Mouse (Mus musculus): ENCODE results near the gene Vps8. TPM values are rescaled to one million over a fixed set of nuclear protein-coding genes. Genes with fewer than 3 reads are reported as not detected.

Vps8 gene
- polyA plus RNA-seq, 1 experiment = 14.3 TPM

DNA sequence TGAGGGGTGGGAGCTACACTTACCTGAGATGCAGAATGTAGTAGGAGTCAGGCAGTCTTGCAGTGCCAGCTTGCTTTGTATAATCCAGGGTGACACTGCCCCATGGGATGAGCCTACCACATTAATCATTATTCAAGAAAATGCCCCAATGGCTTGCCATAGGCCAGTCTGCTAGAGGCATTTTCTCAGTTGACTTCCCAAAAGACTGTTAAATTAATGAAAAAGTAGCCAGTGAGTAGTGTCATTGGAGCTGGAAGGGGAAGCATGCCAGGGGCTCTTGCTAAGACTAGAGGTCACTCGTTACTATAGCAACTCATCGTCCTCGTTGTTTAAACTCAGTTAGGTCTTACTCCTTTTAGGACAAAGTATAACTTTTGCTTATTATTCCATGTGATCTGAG is 130.6 kb downstream of the Vps8 start:
- DNase-seq (ENCODE audit: low spot score) = no peak

- no peak for DNase-seq (ENCODE audit: low spot score)
Measured at GRCm38 (mm10) chr16:21562625-21563300, 139.8 kb downstream of the Vps8 start.

GRCm38 (mm10) chr16:21563322-21563721 is 140.4 kb downstream of the Vps8 start:
- DNase-seq (ENCODE audit: low spot score) = no peak

DNA sequence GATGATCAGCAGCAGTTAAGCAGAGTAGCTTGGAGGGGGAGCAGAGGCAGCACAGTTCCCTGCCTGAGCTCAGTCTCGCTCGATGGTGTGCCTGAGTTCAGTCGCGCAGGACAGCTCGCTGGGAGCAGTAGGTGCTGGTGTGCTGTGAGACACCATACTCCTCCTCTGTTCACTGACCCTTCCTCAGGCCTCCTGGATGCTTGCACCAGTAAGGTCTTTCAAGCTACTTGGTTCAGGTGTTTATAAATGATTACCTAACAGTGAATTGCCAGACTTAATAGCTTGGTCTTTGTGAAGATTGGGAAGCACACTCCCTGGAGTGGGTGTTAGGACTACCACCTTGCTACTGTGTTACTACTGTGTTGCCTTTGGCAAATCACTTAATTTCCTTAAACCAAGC is 144.2 kb downstream of the Vps8 start:
- no peak for DNase-seq (ENCODE audit: low spot score)

DNA sequence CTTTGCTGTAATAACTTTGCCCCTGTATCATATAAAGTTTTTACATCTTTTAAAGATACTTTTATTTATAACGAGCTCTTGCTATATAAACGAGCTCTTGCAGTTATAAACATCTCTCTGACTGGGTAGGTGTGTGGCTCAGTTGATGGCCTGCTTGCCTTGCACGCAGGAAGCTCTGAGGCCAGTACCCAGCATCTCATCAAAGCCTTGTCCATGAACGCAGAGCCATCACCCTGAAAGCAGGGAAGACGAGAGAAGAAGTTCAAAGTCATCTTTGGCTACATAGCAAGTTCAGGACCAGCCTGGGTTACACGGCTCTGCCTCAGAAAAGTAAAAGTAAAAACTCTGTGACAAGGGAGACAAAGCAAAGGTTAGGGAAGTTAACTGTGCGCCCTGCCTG is 147.0 kb downstream of the Vps8 start:
- DNase-seq (ENCODE audit: low spot score) = no peak

DNA sequence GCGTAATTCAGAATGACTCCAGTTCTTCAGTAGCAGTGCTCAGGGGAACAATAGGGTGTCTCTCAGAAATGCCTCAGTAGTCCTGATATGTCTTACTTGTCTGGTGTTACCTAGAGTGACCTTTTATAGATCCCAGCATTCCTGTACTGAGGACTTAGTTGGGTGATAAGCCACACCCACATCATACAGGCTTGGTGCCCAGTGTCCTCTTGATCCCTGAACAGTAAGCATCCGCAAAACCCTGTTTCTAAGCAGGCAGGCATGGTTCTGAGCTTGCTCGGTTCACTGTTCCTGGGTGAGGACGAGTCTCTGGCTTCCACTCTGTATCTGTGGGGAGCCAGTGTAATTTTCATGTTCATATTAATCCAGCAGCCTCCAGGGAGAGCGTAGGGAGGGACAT is 147.9 kb downstream of the Vps8 start:
- no peak for DNase-seq (ENCODE audit: low spot score)

GRCm38 (mm10) chr16:21576000-21576420 is 153.1 kb downstream of the Vps8 start:
- no peak for DNase-seq (ENCODE audit: low spot score)

GRCm38 (mm10) chr16:21589110-21589509 is 166.2 kb downstream of the Vps8 start:
- no peak for DNase-seq (ENCODE audit: low spot score)

- no peak for DNase-seq (ENCODE audit: low spot score)
Measured at GRCm38 (mm10) chr16:21590806-21591205, 167.9 kb downstream of the Vps8 start.

- no peak for DNase-seq (ENCODE audit: low spot score)
Measured at GRCm38 (mm10) chr16:21591511-21591910, 168.6 kb downstream of the Vps8 start.

- DNase-seq (ENCODE audit: low spot score) = no peak
Measured at GRCm38 (mm10) chr16:21595539-21595938, 172.6 kb downstream of the Vps8 start.

- DNase-seq (ENCODE audit: low spot score) = no peak
Measured at GRCm38 (mm10) chr16:21604354-21604753, 181.4 kb downstream of the Vps8 start.

DNA sequence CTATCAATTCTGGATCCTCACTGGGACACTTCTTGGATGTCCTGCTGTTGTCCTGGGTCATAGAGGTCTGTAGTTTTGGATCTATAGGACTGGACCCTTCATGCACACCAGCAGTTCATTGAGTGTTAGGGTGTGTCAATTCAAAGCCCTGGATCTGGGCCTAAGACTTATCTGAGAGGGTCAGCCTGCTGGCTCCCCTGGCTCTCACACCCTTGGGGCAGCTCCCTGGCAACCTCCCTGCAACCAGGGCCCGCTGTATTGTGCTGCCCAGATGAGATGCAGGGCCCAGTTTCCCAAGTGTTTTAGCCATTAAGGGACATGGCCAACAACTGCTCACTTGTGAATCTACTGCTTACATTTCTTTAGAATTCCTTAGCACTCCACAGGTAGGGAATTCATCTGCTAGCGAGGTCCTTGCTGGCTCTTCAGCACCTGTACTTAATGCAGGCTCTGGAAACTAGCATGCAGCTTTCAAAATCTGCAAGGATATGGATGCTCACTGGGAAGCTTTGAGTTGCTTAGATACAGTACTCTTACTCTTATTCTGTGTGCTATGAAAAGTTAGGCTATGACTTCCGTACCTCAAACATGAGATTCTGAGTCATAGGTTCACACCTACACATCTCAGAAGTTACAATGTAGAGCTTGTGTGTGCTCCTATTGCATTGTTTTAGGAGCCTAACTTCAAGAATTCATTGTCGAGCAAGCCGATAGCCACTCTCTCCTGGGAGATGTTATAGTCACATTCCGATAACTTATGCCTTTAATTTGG is 183.5 kb downstream of the Vps8 start:
- no peak for DNase-seq (ENCODE audit: low spot score)

DNA sequence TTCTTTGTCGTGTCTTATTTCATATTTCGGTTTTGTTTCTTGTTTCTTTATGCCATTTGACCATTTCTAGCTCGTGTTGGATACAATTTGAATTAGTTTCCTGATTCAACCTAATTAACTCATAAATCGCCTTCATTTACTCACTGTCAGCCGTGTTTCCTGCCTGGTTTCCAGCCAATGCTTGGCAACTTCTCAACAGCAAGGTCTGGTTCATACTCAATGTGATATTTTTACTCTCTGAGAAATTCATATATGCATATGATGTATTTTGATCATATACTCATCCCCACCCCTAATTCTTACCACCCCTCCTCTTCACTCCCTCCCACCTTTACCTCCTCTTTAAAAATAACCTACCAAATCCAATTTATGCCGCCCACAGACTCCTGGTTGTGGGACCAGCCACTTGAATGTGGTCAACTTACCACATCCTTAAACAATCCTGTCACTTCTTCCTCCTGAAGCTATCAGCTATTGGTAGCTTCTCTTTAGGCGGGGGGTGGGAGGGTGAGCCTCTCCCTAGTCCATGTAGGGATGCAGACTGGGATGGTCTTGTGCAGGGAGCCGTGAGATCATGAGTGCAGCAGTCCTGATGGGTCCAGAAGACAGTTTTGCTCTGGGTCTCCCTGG is 184.2 kb downstream of the Vps8 start:
- DNase-seq (ENCODE audit: low spot score) = no peak

DNA sequence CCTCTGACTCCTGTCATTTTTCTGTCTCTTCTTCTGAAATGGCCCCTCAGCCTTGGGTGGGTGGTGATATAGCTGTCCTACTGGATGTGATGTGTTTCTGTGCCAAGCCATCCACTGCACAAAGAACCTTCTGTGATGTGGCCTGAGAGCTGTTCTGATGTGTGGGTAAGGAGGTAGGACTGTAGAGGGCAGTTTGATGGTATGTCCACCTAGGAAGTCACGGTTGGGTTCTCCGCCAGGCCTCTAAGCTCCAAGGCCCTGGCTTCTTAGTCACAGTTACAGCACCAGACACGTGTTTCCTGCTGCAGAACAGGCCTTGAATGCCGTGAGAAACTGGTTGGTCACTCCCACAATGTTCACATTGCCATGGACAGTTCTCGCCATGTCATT is 184.7 kb downstream of the Vps8 start:
- no peak for DNase-seq (ENCODE audit: low spot score)

DNA sequence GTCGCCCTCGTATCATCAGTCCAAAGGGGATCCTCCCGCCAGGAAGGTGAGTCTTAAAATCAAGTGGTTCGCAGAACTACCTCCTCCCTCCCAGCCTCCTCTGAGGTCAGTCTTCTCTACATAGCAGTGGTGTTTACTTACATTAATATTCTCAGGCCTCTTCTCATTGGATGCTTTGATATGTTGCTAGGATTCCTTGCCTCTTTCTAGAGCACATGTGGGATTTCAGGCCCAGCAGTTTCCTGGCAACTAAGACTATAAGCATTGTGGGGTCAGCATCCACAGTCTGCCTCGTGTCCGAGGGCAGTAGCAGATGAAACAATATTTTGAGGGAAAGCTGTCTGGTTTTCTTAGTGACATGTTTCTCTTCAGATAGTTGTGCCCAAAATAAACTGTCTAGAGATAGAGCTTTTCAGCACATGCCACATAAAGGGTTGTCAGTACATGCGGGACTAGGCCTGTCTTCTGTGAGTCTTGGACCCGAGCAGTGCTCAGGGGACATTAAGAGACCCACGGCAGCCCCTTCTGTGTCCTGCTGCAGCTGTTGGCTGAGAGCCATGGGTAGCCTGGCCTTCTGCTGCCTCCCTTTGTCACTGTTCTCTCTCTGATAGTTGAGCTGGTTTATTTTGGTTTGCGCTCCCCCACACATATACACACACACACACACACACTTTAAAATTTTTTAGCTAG is 185.4 kb downstream of the Vps8 start:
- no peak for DNase-seq (ENCODE audit: low spot score)

DNA sequence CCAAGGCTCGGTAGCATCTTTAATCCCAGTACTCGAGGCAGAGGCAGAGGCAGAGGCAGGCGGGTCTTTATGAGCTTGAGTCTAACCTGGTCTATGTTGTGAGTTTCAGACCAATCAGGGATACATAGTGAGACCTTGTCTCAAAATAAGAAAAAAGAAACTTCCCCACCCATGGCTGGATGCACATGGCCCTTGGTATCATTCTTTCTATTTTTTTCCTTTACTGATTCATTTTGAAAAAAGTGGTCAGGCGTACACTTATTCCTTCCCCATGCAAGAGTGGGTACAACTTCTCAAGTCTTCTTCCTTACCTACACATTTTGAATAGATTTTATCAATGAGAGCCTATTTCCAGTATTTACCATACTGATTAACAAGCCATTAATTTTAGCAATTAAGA is 187.6 kb downstream of the Vps8 start:
- no peak for DNase-seq (ENCODE audit: low spot score)

DNA sequence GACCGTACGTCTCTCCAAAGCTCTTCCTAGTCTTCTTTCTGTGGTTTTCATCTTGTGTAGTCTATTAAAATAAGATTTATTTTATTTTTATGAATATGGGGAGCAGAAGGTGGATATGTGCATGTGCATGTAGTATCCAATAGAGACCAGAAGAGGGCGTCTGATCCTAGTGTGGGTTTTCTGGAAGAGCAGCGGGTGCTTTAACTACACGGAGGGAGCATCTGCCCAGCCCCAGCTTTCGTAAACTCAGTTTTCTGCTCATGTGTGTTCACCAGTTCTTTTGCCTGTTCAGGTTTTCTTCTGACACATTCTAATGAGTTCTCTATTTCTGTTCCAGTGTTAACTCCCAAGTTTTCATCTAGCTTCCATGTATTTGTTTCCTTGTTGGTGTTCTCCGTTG is 192.9 kb downstream of the Vps8 start:
- DNase-seq (ENCODE audit: low spot score) = no peak

GRCm38 (mm10) chr16:21620630-21621029 is 197.7 kb downstream of the Vps8 start:
- no peak for DNase-seq (ENCODE audit: low spot score)

DNA sequence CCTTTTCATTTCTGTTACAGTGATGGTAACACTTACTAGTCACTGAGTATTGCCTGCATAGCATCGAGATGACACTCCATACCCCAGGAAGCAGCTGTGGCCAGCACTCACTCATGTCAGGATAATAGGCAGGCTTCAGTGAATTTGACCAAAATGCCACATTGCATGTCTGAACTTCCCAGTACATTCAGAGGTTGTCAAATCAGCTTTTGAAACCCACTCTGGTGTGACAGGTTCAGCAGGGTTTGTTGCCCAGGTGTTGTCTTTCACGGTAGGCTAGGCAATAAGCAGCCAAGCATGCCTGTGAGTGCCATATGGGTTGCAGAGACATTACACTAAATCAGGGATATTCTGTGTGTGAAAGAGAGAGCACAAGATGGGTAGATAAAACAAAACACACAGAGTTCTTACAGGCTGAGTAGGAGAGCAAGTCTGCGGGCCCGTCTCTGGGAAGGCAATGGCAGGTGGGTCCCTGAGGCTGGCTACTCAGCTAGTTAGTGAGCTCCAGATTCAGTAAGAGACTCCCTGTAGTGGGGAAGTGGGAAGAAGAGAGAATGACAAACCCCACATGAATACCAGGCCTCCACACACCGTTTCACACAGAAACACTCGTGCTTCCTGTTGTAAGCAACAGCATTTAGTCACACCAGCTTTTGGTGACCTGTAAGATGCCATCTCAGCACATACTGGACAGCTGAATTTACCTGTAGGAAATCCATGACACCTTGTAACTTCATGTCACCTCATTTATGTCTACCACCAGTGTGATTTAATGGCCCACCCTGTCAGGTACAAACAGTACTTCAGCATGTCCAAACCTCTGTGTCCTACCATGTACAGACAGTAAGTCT is 203.1 kb downstream of the Vps8 start:
- no peak for DNase-seq (ENCODE audit: low spot score)

GRCm38 (mm10) chr16:21627248-21627647 is 204.3 kb downstream of the Vps8 start:
- DNase-seq (ENCODE audit: low spot score) = no peak
